Mouse (Mus musculus): ENCODE measurements at regions not wholly inside any gene's neighbourhood (a gene's known extent, or its start where the extent isn't known, plus 50 kb on each side); places are given as distances from the start of the nearest gene placed in this dataset.

DNA sequence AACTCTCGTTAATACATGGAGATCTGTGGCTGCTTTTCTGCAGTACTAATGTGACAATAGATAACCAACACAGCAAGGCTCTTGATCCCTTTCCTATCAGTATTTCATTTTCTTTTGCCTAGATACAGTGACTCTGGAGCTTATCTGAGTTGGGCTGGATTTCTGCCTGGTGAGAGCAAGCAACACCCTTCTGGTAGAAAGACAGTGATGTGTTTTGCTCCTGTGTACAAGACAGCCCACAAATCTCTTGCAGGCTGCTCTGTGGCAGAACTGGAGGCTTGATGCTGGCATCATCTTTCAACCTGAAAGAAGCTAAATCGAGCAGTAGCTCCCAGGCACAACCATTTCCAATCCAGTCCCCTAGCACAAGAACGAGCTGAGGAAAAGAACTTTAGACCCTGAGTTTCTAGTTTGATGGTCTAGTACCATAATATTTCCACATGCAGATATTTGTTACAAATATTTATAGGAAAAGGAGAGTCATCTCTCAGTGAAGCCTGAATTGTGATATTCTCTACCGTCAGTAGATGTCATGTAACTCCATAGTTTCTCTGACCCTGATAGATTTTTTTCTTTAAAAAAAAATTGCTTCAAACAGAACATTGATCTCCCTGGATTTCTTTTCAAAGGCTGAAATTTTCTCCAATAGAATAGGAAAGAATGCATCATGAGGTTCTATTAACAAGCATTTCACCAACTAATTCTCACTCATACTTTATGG, 1079.1 kb upstream of the Gm7489 start:
- peak; percentile 7 for TF ChIP-seq RAD21 (IDR thresholded peaks at IDR 0.05; ENCODE audit: low read depth, low read length)
- no peak for TF ChIP-seq ZKSCAN1 (IDR thresholded peaks at IDR 0.05; ENCODE audit: low read depth, low read length)

DNA sequence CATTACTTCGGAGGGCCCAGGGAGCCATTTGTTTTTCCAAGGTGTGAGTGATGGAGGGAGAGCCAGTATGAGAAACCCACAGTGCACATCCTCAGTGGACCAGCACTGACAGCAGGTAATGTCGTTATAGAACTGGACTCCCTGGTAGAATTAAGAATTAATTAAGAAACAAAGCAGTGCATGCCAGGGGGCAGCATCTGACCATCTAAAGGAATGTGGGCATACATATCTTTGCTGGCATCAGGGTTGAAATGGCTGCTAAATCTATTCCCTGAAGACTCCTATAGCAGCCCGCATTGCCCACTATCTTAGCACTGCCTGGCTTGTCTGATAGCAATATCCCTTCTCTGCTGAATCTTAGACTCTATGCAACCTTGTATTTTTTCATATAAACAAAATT, 1076.1 kb upstream of the Gm7489 start:
- Histone ChIP-seq H3K27ac (ENCODE audit: control insufficient read depth, low read depth, low read length) (no peak overlapping the region), H3K27me3 (ENCODE audit: control insufficient read depth in 1 of 2, insufficient read depth in 2 of 2, low read length in 2 of 2) (peaks cover 0 to 4% of the 10 kb centered on the region in 2 experiments; a peak in 3 of 4 replicates), H3K9me3 (replicated peaks; ENCODE audit: insufficient read depth, low read length) (no peaks in the 10 kb centered on the region), H3K79me2 (ENCODE audit: control insufficient read depth, insufficient read depth, low read length, poor library complexity) (no peaks in the 10 kb centered on the region), H3K4me1 (ENCODE audit: control insufficient read depth in 1 of 2, insufficient read depth in 2 of 2, low read length in 2 of 2) (no peaks in the 10 kb centered on the region), H3K9ac (ENCODE audit: control insufficient read depth, low read depth, low read length, poor library complexity, severe bottlenecking) (no peak overlapping the region), H3K36me3 (ENCODE audit: control insufficient read depth in 1 of 2, insufficient read depth in 2 of 2, low read length in 2 of 2) (no peaks in the 10 kb centered on the region), H3K4me3 (ENCODE audit: control insufficient read depth in 1 of 2, insufficient read depth in 1 of 2, low read depth in 2 of 2, low read length in 2 of 2) (no peak overlapping the region)
- no peak for DNase-seq (ENCODE audit: low read depth, low spot score)
- TF ChIP-seq MAFK (IDR thresholded peaks at IDR 0.05; ENCODE audit: borderline replicate concordance, low read depth, low read length) (no peak), POLR2AphosphoS5 (IDR thresholded peaks at IDR 0.05; ENCODE audit: borderline replicate concordance, low read depth, low read length) (no peak), SMC3 (IDR thresholded peaks at IDR 0.05; ENCODE audit: low read depth, low read length) (peak; percentile 43), ZKSCAN1 (IDR thresholded peaks at IDR 0.05; ENCODE audit: low read depth, low read length) (no peak), MYC (IDR thresholded peaks at IDR 0.05; ENCODE audit: low read depth, low read length) (no peak), EP300 (IDR thresholded peaks at IDR 0.05; ENCODE audit: low read depth in 1 of 2, low read length in 2 of 2) (no peak), ETS1 (IDR thresholded peaks at IDR 0.05; ENCODE audit: low read depth, low read length) (no peak), TCF12 (IDR thresholded peaks at IDR 0.05; ENCODE audit: low read depth, low read length) (no peak), MXI1 (IDR thresholded peaks at IDR 0.05; ENCODE audit: low read depth, low read length) (no peak), E2F4 (IDR thresholded peaks at IDR 0.05; ENCODE audit: borderline replicate concordance, low read depth, low read length) (no peak), CTCF (IDR thresholded peaks at IDR 0.05 in 2 of 3, conservative IDR thresholded peaks at IDR 0.05 in 1 of 3; ENCODE audit: control insufficient read depth in 1 of 3, insufficient read depth in 1 of 3, low read depth in 2 of 3, low read length in 3 of 3, poor library complexity in 1 of 3, severe bottlenecking in 1 of 3) (peak in 1 of 3 experiments; percentile 24; a peak in 2 of 6 replicates), MEF2A (IDR thresholded peaks at IDR 0.05; ENCODE audit: extremely low read depth, insufficient replicate concordance, low read depth, low read length, poor library complexity, severe bottlenecking) (no peak), ZC3H11A (IDR thresholded peaks at IDR 0.05; ENCODE audit: low read depth, low read length) (peak; percentile 33; the same call in 1 of the 2 replicates), USF1 (IDR thresholded peaks at IDR 0.05; ENCODE audit: low read depth, low read length) (no peak), ZNF384 (IDR thresholded peaks at IDR 0.05; ENCODE audit: low read depth, low read length) (no peak), RCOR1 (IDR thresholded peaks at IDR 0.05; ENCODE audit: low read depth, low read length) (no peak), RAD21 (IDR thresholded peaks at IDR 0.05; ENCODE audit: low read depth, low read length) (peak; percentile 37)

More for the DNA sequence above, 1079.1 kb upstream of the Gm7489 start:
- H3K36me3 ChIP-seq (ENCODE audit: control insufficient read depth in 1 of 2, insufficient read depth in 2 of 2, low read length in 2 of 2): no peaks in the 10 kb centered on the region
- H3K9ac ChIP-seq (ENCODE audit: control insufficient read depth, low read depth, low read length, poor library complexity, severe bottlenecking): no peak overlapping the region
- DNase-seq (ENCODE audit: low read depth, low spot score): peak; percentile 4
- H3K27ac ChIP-seq (ENCODE audit: control insufficient read depth, low read depth, low read length): no peak overlapping the region
- no peaks in the 10 kb centered on the region for H3K4me1 ChIP-seq (ENCODE audit: control insufficient read depth in 1 of 2, insufficient read depth in 2 of 2, low read length in 2 of 2)
- H3K4me3 ChIP-seq (ENCODE audit: control insufficient read depth in 1 of 2, insufficient read depth in 1 of 2, low read depth in 2 of 2, low read length in 2 of 2): no peak overlapping the region
- H3K9me3 ChIP-seq (replicated peaks; ENCODE audit: insufficient read depth, low read length): no peaks in the 10 kb centered on the region
- H3K79me2 ChIP-seq (ENCODE audit: control insufficient read depth, insufficient read depth, low read length, poor library complexity): no peaks in the 10 kb centered on the region
- peaks cover 0 to 4% of the 10 kb centered on the region in 2 experiments; a peak in 2 of 4 replicates for H3K27me3 ChIP-seq (ENCODE audit: control insufficient read depth in 1 of 2, insufficient read depth in 2 of 2, low read length in 2 of 2)

All from MEL (cell line).